Mouse (Mus musculus): ENCODE data around the gene Myrf.

The Myrf gene

DNA sequence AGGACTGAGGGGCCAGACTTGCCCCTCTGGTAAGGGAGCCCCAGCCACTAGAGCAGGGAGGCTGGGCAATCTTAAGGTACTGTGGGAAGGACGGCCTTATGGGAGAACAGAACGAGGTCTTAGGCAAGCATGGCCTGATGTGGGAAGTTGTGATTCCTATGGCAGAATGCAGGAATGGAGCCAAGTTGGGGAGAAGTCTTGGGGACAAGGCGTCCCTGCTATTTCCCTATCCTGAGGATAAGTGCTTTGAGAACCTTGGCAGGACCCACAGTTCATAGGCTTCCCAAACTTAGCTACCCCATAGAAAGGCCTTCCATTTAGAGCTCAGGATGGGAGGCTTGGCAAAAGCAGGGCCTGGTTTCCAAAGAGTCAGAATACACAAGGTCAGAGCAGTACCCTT, 31.7 kb downstream of the Myrf start:
- DNase-seq (ENCODE audit: low read depth, low spot score): no peak

DNA sequence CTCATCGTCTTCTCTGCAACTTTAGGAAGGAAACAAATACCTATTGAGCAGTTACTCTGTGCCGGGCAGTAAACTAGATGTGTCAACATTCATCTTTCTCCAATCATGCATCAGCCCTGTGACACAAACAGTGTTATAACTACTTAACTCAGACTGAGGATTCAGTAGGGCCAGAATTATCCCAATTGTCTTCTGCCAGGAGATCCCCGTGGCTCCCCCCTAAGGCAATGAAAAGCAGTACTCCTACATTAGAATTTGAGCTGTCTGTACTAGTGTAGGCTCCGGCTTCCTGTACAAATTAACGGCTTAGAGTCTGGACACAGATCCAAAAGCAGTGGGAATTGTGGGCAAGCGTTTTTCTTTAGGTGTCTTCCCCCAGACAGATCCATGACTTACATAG, 35.5 kb downstream of the Myrf start:
- no peak for DNase-seq (ENCODE audit: low read depth, low spot score)

- DNase-seq (ENCODE audit: low read depth, low spot score): peak; percentile 46
Measured at GRCm38 (mm10) chr19:10204616-10205001, 35.9 kb downstream of the Myrf start.

DNA sequence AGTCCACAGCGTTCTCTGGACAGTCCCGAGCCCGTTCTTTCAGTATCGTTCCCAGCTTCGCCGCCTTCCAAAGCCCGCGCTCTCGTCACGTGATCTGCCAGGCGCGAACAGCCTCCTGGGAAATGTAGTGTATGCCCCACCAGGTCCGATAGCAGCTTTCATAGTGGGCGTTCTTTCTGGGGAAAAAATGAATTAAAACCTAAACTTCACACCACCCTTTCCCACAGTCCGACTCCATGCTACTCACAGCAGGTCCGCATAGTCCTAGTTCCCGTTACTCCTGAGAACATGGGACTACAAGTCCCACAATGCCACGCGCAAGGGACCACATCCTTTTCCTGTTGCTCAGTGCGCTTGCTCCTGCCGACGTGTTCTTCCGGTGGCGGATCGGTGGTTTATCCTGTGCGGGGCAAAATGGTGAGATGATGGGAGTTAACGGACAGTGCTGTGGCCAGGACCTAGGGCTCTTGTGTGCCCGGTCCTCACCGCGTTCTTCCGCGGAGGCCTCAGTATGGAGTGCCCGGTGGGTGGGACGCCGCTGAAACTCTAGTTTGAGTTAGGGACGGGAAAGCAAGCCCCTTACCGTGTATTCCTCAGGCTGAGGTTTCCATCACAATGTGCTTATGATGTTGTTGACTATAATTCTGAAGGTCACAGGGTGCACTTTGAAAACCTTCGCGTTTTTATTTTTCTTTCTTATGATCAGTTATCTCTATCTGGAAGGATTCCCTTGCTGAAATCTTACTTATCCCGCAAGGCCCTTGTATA, 36.5 kb downstream of the Myrf start, which contains the start of the genes Tmem258 and Fen1:
Gene Tmem258, plus strand, starts transcription at position 167 of the 768 bp plus-strand sequence.
Gene Fen1, minus strand, starts transcription at position 322 of the 768 bp plus-strand sequence.
- peak; percentile 87 for DNase-seq (ENCODE audit: low read depth, low spot score)

DNA sequence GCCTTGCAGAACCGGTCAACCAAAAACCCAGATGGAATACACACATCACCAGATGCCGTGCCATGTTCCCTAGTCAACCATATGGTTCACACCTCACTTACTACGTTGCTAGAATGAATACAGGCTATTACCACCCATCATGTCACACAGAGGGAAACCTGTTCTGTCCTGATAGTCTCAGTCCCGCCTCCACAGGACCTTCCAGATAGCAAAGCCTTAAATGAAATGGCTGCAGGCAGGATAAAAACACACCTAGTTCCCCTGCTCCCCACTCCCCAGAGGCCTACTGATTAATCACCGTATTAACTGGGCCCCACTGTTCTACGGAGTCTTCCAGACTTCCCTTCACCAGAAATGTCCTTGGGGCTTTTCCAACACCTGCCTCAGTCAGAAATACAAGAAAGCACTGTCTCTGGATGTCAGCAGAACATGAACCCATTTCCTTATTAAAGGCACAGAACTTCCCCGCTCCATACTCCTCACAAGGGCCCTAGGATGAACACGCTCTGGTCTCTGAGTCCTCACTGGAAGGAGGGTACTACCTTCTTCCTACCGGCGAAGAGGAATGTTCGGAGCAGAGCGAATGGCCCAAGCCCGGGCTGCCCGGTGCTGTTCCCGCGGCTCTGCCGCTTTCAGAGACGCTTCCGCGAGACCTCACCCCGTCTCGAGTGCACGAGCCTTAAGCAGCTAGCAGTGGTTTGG, 37.3 kb downstream of the Myrf start:
- no peak for DNase-seq (ENCODE audit: low read depth, low spot score)

DNA sequence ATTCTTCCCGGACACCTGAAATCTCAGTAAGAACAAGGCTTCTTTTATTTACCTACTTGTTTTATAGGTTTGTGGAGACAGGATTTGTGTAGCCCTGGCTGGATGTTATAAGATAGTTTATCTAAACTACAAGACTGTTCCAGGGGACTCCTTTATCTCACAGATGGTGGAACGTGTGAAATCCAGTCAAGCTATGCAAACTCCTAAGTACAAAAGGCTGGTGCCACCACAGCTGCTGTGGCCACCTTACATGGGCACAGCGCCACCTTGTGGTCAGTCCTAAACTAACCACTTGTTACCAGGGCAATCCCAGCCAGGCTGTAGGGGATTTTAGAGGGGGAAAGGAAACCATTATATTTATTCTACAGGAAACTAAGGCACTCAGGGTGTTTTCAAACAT, 41.8 kb downstream of the Myrf start:
- peak; percentile 86 for DNase-seq (ENCODE audit: low read depth, low spot score)

DNA sequence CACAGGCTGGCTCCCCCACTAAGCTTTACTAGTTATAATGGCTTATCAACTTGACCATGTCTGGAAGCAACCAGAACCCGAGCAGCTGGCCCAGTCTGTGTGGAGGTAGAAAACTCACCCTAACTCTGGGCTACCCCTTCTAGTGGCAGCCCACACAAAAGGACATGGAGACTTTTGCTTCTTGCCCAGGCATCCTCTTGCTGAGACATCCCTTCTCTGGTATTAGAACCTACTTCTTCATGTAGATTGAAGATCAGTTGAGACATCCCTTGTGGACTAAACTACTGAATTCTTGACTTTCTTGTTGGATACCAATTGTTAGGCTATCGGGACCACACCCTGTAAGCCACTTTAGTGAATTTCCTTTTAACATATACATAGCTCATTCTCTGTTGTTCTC, 42.3 kb downstream of the Myrf start:
- DNase-seq (ENCODE audit: low read depth, low spot score): no peak

- no peak for DNase-seq (ENCODE audit: low read depth, low spot score)
Measured at GRCm38 (mm10) chr19:10197130-10197529, 43.4 kb downstream of the Myrf start.

DNA sequence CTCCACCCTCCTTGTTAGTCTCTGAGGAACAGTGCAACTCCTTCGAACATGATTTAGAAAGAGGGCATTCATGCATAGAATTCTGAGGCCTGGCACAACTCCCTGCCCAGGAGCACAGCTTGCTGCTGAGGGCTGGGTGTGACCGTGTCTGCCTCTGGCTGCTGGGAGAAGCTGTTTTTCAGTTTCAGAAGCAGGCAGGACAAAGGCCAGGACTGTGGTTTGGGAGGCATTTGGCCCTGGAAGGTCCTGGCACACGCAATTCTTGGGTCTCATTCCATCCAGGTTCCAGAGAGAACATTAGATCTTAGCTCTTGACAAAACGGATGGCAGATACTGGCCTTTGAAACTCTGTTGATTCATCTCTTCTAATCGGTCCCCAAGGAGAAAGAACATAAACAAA, 45.3 kb downstream of the Myrf start:
- DNase-seq (ENCODE audit: low read depth, low spot score): no peak

DNA sequence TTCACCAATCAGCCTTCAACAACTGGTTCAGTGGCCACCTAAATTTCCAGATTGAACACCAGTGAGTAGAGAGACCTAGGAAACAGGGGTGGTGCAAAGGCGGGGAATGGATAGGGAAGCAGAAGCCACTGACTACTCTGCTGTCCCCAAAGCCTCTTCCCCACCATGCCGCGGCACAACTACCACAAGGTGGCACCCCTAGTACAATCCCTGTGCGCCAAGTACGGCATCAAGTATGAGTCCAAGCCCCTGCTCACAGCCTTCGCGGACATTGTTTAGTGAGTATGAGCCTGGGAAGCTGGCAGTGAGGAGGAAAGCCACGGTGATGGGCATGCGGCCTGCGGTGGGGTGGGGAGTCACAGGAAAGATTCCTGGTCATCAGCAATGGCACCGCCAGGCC, 46.2 kb downstream of the Myrf start:
- no peak for DNase-seq (ENCODE audit: low read depth, low spot score)

- no peak for DNase-seq (ENCODE audit: low read depth, low spot score)
Measured at GRCm38 (mm10) chr19:10191326-10191725, 49.2 kb downstream of the Myrf start.

DNA sequence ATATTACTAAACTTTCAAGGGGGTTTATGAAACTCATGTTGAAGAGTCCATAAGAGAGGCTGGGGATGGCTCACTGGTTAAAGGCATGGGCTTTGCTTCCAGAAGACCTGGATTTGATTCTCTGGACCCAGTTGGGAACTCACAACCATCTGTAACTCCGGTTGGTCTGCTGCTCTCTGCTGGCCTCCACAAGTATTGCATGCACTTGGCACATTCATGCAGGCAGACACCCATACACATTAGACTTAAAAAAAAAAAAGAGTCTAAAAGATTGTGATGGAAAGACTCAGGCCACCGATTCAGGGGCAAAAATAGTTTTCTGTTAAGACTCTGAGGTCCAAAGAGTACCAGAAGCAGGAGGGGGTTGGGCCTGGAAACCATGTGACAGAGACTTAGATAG, 49.8 kb downstream of the Myrf start:
- DNase-seq (ENCODE audit: low read depth, low spot score): peak; percentile 72

DNA sequence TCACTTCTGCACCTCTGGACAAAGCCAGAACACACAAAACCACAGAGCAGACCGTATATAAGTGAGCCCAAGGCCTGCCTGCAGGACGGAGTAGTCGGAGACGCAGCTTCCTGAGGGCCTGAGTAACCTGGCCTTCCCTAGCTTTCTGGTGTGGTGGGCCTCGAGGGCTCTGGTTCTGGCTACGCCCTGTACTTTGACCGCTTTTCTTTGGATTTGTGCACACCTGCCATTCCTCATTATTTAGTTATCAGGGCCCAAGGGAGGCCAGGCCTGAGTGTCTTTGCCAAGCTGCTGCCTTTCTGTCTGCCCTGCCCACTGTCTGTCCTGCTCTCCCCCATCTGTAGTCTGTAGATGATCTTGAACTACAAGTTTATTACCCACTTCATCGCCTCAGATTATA, 50.6 kb downstream of the Myrf start:
- DNase-seq (ENCODE audit: low read depth, low spot score): no peak

DNA sequence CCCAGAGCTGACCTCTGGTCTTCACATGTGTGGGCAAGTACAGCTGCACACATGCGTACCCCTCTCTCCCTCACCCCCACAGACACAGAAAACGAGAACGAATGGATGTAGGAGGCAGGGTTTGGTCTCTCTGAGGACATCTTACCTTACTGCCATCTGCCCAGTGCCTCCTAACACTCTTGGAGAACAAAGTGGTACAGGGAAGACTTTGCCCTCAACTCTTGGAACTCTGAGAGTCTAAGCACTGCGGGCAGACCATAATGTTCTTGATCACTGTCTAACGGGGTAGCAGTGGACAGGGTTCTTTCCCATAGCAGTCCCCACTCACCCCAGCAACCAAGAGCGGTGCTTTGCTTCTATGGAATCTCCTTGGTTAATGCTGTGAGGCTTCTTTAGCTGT, 51.5 kb downstream of the Myrf start:
- DNase-seq (ENCODE audit: low read depth, low spot score): no peak

DNA sequence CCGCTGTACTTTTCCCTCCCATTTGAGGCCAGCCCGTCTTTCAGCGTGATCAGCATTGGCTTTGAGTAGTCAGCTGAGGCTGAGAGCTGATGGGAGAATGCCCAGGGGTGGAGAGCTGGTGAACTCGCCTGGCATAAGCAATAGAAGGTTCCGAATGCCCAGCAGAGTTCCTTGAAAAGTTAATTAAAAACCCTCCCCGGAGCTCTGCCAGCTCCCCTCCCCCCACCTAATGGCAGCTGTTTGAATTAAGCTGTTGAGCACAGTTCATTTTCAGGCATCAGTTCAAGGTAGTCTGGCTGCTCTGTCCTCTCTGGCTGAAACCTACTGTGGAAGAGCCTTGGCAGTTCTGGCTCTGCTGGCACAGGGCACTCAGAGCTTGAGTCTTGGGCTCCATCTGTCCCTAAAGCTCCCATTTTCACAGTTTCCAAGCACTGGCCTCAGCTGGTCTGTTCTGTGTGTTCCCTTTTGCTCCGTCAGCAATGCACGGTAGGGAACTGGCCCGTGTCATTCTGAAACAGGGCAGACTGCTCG, 52.2 kb downstream of the Myrf start:
- DNase-seq (ENCODE audit: low read depth, low spot score): no peak

- DNase-seq (ENCODE audit: low read depth, low spot score): no peak
Measured at GRCm38 (mm10) chr19:10186569-10186968, 54.0 kb downstream of the Myrf start.

DNA sequence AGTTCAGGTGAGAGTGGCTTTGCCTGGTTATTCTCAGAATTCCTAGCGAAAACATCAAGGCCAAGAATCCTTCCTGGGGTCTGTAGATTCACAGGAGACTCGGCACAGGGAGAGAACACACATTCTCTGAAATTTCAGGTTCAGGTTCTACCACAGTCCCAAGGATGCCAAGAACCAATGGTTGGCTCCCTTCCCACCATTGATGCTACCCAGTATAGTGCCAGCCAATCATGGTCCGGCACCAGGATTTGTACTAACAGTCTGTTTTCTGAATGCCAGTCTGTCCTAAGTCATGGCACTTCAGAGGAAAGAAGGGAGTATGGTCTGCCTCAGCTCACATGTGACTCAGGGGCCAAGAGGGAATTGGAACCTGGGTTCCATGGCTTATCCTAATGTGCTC, 54.7 kb downstream of the Myrf start:
- no peak for DNase-seq (ENCODE audit: low read depth, low spot score)

DNA sequence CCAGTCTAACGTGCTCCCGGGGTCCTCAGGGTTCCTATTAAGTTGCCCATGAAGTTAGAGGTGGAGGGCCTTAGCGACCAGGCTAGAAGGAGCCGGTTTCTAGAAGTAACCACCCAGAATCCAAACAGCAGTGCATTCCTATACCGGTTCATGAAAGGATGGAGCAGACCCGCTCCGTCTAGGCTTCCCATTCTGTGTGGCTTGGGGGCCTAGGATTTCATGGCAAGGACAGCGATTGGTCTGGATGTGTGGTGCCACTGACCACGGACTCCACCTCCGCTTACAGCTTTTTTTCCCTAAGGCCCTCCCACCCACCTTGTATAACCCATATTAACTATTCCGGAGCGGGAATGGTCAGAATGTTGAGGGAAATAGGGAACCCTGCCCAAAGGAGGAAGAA, 56.5 kb downstream of the Myrf start:
- DNase-seq (ENCODE audit: low read depth, low spot score): peak; percentile 51

DNA sequence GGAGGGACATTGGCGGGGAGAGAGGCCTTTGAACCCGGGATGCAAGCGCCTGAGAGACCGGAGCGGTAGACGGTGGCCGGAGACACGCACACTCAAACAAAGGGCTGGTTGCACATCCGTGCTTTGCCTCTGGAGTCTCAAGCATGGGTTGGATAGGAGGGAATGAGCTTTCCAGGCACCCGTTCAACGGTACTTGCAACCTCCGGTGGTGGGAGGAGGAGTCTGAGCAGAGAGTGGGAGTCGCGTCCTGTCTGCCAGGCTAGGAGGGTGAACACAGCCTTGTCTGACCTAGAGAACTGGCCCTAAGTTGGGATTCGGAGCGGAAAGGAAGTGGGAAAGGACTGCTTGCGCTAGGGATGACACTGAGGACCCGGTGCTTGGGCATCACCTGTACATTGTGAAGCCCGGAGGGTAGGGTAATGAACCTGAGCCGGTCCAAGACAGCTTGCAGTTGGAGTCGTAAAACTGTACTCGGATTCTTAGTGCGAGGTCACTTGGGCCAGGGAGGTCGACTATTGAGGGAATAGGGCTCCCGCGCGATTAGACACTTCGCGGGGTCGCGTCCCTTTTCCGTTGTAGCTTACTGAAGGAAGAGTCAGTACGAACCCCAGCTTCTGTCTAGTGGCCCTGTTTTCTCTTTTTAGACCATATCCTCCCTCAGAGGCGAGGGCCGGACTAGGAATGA, 57.1 kb downstream of the Myrf start:
- DNase-seq (ENCODE audit: low read depth, low spot score): peak; percentile 68

GRCm38 (mm10) chr19:10182670-10183298, 57.8 kb downstream of the Myrf start, which contains the start of gene Fads1:
Fads1 (plus strand) TSS chr19:10182888.
- peak; percentile 95 for DNase-seq (ENCODE audit: low read depth, low spot score)

- DNase-seq (ENCODE audit: low read depth, low spot score): no peak
Measured at GRCm38 (mm10) chr19:10182142-10182541, 58.4 kb downstream of the Myrf start.

GRCm38 (mm10) chr19:10181225-10181624, 59.3 kb downstream of the Myrf start:
- DNase-seq (ENCODE audit: low read depth, low spot score): no peak
